Mouse (Mus musculus) bone marrow, adult 2 months (tissue): ENCODE results near the gene Eif1b.

Source experiments
- CTCF ChIP-seq: fragments of 200-500 bp; IDR thresholded peaks from 2 replicates; pipeline ENCODE4 v1.5.1; 2011; ENCODE audit warnings: low read length, control low read depth; ENCODE audit not compliant: control insufficient read depth, insufficient read depth
- POLR2A ChIP-seq: fragments of 200-500 bp; IDR thresholded peaks from 2 replicates; pipeline ENCODE4 v1.6.1; 2011; ENCODE audit warnings: low read depth, mild to moderate bottlenecking, control low read depth, low read length, borderline replicate concordance; ENCODE audit not compliant: control insufficient read depth

- no peak for TF ChIP-seq CTCF
- TF ChIP-seq POLR2A: no peak
Measured at GRCm38 (mm10) chr9:120521161-120521560, 29.1 kb downstream of the Eif1b start.
